Mouse (Mus musculus) lung, postnatal 36 days (tissue): ENCODE measurements around the gene 4930556J24Rik.
"Not testable (repeated sequence)": the region's sequence is repeated elsewhere in the genome, so short reads cannot be mapped to it uniquely, and the experiment has no call there.

Experiments
- DNase-seq: peaks from one replicate; pipeline ENCODE4 v3.0.0; 2022; ENCODE audit warnings: mixed read lengths

Gene 4930556J24Rik

DNA sequence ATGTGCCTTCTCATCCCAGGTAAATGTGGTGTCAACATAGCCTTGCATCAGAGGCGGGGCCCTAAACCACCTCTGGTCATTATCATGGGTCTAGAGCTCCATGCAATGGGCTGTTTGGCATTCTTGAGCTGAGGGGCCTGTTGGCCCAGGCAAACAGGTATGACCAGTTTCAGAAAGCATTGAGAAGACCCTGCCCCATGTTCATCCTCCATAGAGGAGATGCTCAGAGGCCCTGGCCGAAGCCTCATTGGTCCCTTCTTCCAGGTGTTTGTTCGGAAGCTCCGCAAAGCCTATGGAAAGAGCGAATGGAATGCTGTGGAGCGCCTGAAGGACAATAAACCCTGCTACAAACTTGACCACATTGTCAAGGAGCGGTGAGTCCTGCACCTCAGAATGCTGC is 6.2 kb downstream of the 4930556J24Rik start:
- DNase-seq = no peak

GRCm38 (mm10) chr11:3969837-3970236 is 6.7 kb downstream of the 4930556J24Rik start:
- DNase-seq = peak; percentile 20

- no peak for DNase-seq
Observed at GRCm38 (mm10) chr11:3964416-3965172, 12.0 kb downstream of the 4930556J24Rik start.

GRCm38 (mm10) chr11:3963610-3964415 is 12.8 kb downstream of the 4930556J24Rik start, which contains the start of gene Pes1:
Pes1 (plus strand) TSS chr11:3963975.
- DNase-seq = peak; percentile 88

- no peak for DNase-seq
Observed at GRCm38 (mm10) chr11:3963155-3963554, 13.4 kb downstream of the 4930556J24Rik start.

GRCm38 (mm10) chr11:3961761-3962160 is 14.8 kb downstream of the 4930556J24Rik start:
- no peak for DNase-seq

- no peak for DNase-seq
Observed at GRCm38 (mm10) chr11:3960901-3961300, 15.7 kb downstream of the 4930556J24Rik start.

DNA sequence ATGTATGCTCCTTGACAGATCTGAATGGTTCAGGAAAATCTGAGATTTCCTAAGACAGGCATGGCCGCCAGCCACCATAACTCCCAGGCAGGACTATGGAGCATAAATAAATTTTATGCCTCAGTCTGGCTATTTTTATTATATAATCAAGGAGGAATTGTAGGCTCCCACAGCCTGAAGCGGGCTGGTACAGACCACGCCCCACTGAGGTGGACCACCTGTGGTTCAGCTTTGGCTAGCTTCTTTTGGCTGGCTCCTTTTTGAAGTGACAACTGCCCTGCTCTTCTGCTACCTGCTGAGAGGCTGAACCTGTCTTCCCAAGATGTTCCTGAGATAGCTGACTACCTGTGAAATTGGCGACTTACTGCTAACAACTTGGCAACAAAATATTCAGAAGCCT is 21.2 kb downstream of the 4930556J24Rik start:
- not testable (repeated sequence) for DNase-seq

- not testable (repeated sequence) for DNase-seq
Observed at GRCm38 (mm10) chr11:3954876-3955275, 21.7 kb downstream of the 4930556J24Rik start.

DNA sequence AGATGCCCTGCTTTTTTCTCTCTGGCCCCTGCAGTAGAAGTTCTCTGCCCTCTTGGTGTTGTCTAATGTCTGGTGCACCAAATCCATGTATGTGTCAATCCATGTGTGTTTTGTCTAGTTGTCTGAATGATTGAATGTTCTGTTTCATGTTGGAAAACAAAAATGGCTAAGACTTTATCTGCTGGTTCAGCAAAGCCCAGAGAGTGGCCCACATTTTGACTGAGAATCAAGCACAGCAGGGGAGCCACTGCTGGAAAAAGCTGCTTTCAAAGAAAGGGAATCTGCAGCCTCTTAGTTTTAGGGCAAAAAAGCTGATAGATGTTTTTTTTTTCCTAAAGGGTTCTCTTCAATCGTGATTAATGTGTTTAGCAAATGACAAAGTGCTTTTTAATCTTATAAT is 30.2 kb downstream of the 4930556J24Rik start:
- DNase-seq = no peak

- no peak for DNase-seq
Observed at GRCm38 (mm10) chr11:3941371-3941770, 35.2 kb downstream of the 4930556J24Rik start.

DNA sequence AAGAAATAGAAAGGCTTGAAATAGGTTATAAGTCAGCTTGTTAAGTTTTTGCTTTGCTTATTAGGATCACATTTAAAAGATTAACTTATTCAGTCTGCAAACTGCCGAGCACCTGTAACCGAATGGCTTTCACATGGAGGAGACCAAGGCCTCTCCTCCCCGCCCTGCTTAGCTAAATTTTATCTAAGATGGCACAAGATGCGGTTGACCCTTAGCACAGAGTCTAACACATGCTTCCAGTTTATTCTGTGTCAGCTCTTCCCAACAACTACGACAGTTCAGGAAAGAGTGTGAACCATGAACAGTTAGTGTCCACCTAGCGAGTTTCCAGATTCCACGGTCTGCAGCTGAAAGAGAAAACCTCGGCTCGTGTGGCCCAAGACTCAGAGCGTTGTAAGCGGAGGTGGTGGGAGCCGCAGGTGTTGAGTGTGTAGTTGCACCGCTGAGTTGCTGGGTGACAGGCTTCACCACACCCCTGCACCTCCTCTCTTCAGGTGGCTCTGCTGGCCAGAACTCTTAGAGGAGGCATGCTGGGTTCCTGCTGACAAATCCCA is 39.2 kb downstream of the 4930556J24Rik start:
- no peak for DNase-seq

DNA sequence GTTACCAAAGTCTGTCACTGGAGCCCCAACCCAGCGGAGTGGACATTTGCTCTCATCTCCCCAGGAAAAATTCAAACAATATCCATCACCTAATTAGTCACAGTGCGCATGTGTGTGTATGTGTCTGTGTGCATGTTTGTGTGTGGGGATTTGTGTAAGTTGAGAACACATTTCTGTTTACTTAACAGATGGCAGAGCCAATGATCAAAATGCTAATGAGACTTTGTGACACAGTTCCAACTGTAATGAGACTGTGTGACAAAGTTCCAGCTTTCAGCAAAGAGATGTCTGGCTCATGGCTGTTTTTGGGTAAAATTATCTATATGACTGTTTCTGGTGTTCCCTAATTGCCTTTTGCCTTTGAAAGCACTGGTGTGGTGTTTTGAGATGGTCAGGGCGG is 40.3 kb downstream of the 4930556J24Rik start:
- no peak for DNase-seq

DNA sequence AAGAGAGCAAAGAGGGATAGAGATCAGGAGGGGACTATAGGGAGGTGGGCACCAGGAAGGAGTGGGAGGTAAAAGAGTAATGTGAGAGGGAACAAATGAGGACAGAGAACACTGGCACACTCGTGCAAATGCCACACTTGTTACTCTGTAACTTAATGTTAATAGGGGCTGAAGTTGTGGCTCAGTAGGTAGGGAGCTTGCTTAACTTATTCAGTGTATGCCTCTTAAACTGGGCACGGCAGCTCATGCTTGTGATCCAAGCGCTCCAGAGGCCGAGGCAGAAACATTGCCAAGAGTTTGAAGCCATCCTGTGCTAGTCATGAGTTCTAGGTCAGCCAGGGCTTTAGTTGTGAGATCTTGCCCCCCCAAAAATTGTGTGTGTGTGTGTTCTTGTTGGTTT is 41.4 kb downstream of the 4930556J24Rik start:
- DNase-seq = no peak

- no peak for DNase-seq
Observed at GRCm38 (mm10) chr11:3933756-3934285, 42.8 kb downstream of the 4930556J24Rik start.

DNA sequence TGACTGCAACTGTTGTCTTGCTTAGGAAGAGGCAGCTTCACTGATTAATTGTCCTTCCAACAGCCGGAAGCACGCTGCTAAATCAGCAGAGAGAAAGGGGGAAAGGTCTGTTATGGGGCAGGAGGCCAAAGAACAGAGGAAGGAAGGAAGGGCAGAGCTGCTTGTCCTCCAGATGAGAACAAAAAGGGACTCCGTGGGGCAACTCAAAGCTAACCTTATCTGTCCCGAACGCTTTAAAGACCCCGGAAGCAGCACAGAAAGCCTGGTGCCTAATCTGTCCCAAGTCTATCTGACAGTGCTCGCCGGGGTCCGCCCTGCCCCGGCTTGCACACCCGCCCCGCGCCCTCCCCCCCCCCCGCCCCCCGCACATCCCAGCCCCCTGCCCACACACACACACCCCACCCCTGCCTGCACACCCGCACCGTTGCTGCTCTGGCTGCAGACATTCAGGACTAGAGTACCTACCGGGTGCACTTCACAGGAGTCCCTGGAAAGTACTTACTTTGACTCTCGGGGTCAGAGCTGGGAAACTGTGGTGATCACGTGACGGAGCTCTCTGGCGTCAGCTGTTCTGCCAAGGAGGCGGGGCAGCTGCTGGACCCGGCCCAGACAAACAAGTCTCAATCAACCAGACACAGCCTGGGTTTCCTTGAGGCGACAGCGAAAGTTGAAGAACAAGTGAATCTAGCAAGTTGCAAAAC is 44.9 kb downstream of the 4930556J24Rik start, which contains the start of gene Tcn2:
Gene Tcn2 (minus strand): TSS at position 649 of the 701 bp plus-strand sequence.
- peak; percentile 97 for DNase-seq

DNA sequence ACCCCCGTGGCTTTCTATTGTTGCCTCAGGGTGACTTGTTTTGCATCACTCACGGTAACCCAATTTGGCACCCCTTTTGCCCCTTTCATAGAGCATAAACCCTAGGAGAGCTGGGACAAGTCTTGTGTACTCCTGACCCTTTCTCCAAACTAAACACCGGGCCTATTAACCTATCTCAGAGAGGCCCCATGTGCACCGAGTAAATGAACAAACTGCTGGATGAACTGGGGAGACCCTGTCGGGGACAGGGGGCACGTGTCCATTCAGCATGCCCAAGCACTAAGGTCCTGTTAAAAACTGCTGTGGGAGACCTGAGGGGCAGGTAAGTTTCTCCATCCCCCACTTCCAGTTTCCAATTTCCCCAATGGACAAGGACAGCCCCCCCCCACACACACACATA is 45.6 kb downstream of the 4930556J24Rik start:
- no peak for DNase-seq

- DNase-seq = peak; percentile 71
Observed at GRCm38 (mm10) chr11:3930019-3930418, 46.6 kb downstream of the 4930556J24Rik start.

- DNase-seq = no peak
Observed at GRCm38 (mm10) chr11:3925916-3926315, 50.7 kb downstream of the 4930556J24Rik start.

- no peak for DNase-seq
Observed at GRCm38 (mm10) chr11:3922731-3923130, 53.8 kb downstream of the 4930556J24Rik start.

DNA sequence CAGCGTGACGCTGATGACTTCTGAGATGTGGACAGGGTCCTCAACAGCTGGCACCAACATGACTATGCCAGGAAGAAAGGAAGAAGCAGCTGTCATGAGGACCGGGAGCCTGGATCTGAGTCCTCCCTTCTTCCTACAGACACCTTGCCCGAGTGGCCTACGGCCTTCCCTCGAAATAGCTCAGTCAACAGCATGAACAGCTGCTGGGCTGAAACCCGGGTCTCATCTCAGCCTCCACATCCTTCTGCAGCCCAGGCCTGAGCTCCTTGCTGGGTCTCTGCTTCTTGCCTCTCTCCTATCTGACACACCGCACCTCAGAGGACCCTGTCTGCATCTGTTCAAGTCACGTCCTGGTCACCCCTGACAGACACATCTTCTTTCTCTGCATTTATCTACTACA is 54.5 kb downstream of the 4930556J24Rik start:
- DNase-seq = no peak

- peak; percentile 65 for DNase-seq
Observed at GRCm38 (mm10) chr11:3921281-3921850, 55.2 kb downstream of the 4930556J24Rik start.
